Comparison of ENCODE assay signal across 8 mouse cellular contexts in genomic region chr1:155098486-155099279, GRCm38 (mm10). TPM values are rescaled to one million over a fixed set of nuclear protein-coding genes. Genes with fewer than 3 reads are reported as not detected.
DNase-seq lines count a peak whose midpoint lies in the region; ATAC-seq lines count a peak whose summit lies in the region.

No protein-coding gene starts in this region.

- no peaks in the 10 kb centered on the region for H3K27me3 ChIP-seq in forebrain, embryonic 12.5 days

- peaks cover 30% of the 10 kb centered on the region for H3K4me1 ChIP-seq in forebrain, embryonic 12.5 days

- peak overlapping the region; percentile 100 for H3K4me3 ChIP-seq in forebrain, embryonic 12.5 days (replicated peaks)

- under 1% methylated on average over 92 of the region's 93 CpGs for WGBS in forebrain, embryonic 12.5 days

- DNase-seq in MN1 (ENCODE audit: low spot score), result peak; percentile 63
- peak; percentile 66 for DNase-seq in brain, adult 2 months (ENCODE audit: low read depth, low spot score)
- DNase-seq in heart, postnatal 4 days, result peak; percentile 68
- DNase-seq in layer of hippocampus, postnatal 25 days (ENCODE audit: extremely low spot score in 1 of 2, low spot score in 1 of 2), result peak; percentile 48 to 61
- DNase-seq in right cerebral cortex, postnatal 4 days, result peak; percentile 62
- DNase-seq in urinary bladder, postnatal 4 days (ENCODE audit: low spot score in 2 of 2), result peak; percentile 52 to 67

- H3K9me3 ChIP-seq in forebrain, embryonic 12.5 days, result no peaks in the 10 kb centered on the region

- H3K27ac ChIP-seq in forebrain, embryonic 12.5 days, result peak overlapping the region; percentile 91

- H3K9ac ChIP-seq in forebrain, embryonic 12.5 days, result peak overlapping the region; percentile 100

- 0 out of 2 replicates have a peak, but pooled peaks cover 3% of the 10 kb centered on the region for H3K36me3 ChIP-seq in forebrain, embryonic 12.5 days (replicated peaks)

- ATAC-seq in forebrain, embryonic 12.5 days (ENCODE audit: low FRiP score), result peak; percentile 45
- peak; percentile 16 for ATAC-seq in megakaryocyte, adult 5-6 weeks (ENCODE audit: poor library complexity, severe bottlenecking)

- peak overlapping the region; percentile 77 for H3K4me2 ChIP-seq in forebrain, embryonic 12.5 days

RNA-seq across cellular contexts. Expression of gene Ier5, which starts 0.8 kb away (rescaled TPM):
- polyA plus RNA-seq in forebrain, embryonic 12.5 days (2016; fragmentation: Nextera tagmentation; extraction: Ambion mirVana), result 15.2 and 19.2 TPM in 2 replicates
- total RNA-seq in heart, postnatal 4 days (2021), result 10 to 100 TPM; 26.1 to 26.6 TPM
- 10 to 100 TPM; 28.2 to 28.6 TPM for total RNA-seq in layer of hippocampus, postnatal 25 days (2021)
- 58.4 and 62.3 TPM in 2 replicates for total RNA-seq in megakaryocyte, adult 5-6 weeks (2015)
- 35.4 and 38.3 TPM in 2 replicates for total RNA-seq in megakaryocyte, adult 5-6 weeks (2017)

RNA-seq across cellular contexts. Expression of gene Mr1, which starts 47.9 kb away (rescaled TPM):
- 0.85 and 1.3 TPM in 2 replicates for polyA plus RNA-seq in forebrain, embryonic 12.5 days (2016; fragmentation: Nextera tagmentation; extraction: Ambion mirVana)
- total RNA-seq in heart, postnatal 4 days (2021), result 1 to 10 TPM; 8.8 to 9.4 TPM
- 1 to 10 TPM; 2.2 to 3.3 TPM for total RNA-seq in layer of hippocampus, postnatal 25 days (2021)
- total RNA-seq in megakaryocyte, adult 5-6 weeks (2015), result 4.5 TPM in 2 replicates
- total RNA-seq in megakaryocyte, adult 5-6 weeks (2017), result 3.0 and 4.6 TPM in 2 replicates

RNA-seq across cellular contexts. Expression of gene Stx6, which starts 59.8 kb away (rescaled TPM):
- polyA plus RNA-seq in forebrain, embryonic 12.5 days (2016; fragmentation: Nextera tagmentation; extraction: Ambion mirVana), result 113 and 124 TPM in 2 replicates
- 10 to 100 TPM; 53.0 to 56.5 TPM for total RNA-seq in heart, postnatal 4 days (2021)
- 100 to 1,000 TPM; 118 to 122 TPM for total RNA-seq in layer of hippocampus, postnatal 25 days (2021)
- total RNA-seq in megakaryocyte, adult 5-6 weeks (2015), result 12.8 and 18.0 TPM in 2 replicates
- 34.8 and 36.4 TPM in 2 replicates for total RNA-seq in megakaryocyte, adult 5-6 weeks (2017)

Comparison
In these comparisons a context has a peak if more than half of its experiments do, and no peak if none do; other contexts are left out.
1. Peak in every context shown above with its lines: DNase-seq, ATAC-seq, H3K4me3 ChIP-seq and H3K27ac ChIP-seq.